Mouse (Mus musculus): Measurements from ENCODE around the gene Aars.
"Not testable (repeated sequence)": the region's sequence is repeated elsewhere in the genome, so short reads cannot be mapped to it uniquely, and the experiment has no call there.

Aars gene

GRCm38 (mm10) chr8:111032916-111033315, at the start of gene Aars:
TSS of gene Aars (plus strand) at chr8:111033144.
- no peak for DNase-seq (ENCODE audit: low read depth, low spot score)

- DNase-seq (ENCODE audit: low read depth, low spot score) = no peak
These were observed 44.9 kb upstream of the Aars start for GRCm38 (mm10) chr8:110987805-110988744.

- no peak for DNase-seq (ENCODE audit: low read depth, low spot score)
These were observed 42.9 kb upstream of the Aars start for GRCm38 (mm10) chr8:110990017-110990416.

DNA sequence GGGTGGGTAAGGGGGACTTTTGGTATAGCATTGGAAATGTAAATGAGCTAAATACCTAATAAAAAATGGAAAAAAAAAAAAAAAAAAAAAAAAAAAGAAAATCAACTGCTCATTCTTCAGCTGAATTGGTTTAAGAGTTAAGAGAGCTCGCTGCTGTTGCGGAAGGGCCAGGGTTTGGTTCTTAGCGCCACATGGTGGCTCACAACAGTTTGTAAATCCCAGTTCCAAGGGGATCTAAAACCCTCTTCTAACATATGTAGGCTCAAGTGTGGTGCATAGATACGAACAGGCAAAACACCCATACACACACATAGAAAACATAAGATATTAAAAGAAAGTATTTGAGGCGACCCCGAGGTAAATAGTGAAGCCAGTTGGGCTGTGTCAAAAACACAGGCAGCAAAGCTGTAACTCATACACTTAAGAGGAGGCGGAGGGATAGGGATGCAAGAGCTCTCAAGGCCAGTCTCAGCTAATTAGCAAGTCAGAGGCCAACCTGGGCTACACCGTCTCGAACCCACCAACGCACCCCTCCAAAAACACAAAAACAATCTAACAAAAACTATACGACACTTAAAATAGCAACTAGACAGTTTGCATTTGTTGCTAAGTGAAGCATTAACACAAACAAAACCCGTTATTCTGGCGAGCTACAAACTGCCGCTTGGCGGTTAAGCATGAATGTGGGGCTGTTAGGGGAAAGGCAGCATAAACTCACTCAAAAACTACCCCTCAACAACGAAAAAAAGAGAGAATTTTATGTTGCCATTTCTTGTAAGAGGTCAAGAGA, 36.1 kb upstream of the Aars start:
- DNase-seq (ENCODE audit: low read depth, low spot score) = no peak

DNA sequence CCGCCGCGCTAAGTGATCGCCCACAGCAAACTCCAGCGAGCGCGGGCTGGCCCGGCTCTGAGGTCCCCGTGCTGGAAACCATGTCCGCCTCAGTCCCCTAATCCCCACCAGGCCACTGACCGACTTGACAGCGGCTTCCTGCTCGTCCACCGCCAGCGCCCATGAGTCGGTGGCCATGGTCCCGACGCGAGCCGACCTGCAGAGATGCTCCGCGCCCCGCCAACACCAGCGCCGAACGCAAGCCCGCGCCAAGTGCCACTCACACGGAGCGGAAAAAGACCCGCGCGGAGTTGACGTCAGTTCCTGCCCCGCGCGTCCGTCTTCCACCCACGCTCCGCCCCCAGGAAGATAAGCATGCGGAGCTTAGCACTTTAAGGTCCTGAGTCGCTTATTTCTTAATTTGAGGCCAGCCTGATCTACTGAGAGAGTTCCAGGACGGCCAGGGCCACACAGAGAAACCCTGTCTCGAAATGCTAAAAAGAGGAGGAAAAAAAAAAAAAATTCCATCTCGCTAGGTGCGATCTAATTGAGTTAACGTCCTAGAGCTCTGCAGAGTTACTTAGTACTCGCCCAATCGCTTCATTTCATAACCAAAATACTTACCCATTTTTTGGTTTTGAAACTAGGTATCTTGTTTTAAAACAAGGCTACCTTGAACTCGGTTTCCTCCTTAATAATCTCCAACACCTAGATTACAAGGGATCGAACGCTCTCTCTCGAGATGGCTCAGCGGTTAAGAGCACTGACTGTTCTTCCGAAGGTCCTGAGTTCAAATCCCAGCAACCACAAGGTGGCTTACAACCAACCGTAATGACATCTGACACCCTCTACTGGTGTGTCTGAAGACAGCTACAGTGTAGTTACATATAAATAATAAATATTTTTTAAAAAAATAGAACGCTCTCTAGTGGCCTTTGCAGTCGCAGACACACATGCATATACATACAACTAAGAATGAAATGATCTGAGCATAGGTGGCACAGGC, 35.1 kb upstream of the Aars start, which contains the start of gene Ddx19a:
TSS of gene Ddx19a (minus strand) at position 254 of the 985 bp plus-strand sequence.
- DNase-seq (ENCODE audit: low read depth, low spot score) = peak; percentile 79

DNA sequence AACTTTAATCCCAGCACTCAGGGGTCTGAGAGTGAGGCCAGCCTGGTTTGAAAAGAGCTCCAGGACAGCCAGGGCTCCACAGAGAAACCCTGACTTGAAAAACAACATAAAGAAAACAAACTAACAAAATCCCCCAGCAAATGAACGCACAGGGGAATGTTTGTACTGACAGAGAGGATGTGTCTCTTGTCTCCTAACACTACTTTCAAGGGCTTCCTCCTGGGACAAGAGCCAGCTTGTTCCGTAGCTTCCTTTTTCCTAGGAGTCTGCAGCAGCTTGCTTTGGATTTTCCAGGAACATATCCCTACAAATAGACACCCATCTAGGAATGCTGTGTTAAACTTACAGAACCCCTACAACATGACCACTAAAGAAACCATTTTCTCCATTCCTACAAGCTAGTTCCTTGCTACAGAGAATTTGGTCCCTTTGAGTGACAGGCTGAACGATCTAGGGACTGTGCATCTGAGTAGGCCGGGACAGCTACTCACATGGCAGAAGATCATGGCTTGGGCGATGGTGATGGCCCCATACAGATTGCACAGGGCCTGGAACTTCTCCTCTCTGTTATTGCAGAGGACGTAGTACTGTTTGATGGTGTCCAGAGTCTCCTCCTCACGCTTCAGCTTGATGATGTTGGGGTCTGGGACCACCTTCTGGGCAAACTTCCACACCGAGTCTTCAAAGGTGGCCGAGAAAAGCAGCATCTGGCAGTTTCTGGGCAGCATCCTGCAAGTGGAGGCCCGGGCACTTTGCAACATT, 22.5 kb upstream of the Aars start:
- DNase-seq (ENCODE audit: low read depth, low spot score) = not testable (repeated sequence)

GRCm38 (mm10) chr8:111026609-111027008, 6.3 kb upstream of the Aars start:
- not testable (repeated sequence) for DNase-seq (ENCODE audit: low read depth, low spot score)

GRCm38 (mm10) chr8:111027391-111027937, 5.5 kb upstream of the Aars start:
- peak; percentile 70 for DNase-seq (ENCODE audit: low read depth, low spot score)

DNA sequence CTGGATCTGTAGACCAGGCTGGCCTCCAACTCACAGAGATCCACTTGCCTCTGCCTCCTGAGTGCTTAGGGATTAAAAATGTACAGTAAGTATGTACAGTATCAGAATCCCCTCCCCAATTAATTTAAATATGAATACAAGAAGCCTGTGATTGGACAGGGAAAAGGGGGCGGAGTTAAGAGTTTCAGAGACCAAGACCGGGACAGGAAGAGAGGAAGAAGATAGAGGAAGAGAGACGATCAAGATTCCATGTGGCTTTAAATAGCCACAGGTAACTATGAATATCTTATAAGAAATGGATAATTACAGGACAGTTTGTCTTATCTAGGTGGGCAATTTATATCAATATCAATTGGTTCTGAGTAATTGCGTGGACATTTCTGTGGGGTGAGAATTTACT, 3.4 kb upstream of the Aars start:
- DNase-seq (ENCODE audit: low read depth, low spot score) = no peak

DNA sequence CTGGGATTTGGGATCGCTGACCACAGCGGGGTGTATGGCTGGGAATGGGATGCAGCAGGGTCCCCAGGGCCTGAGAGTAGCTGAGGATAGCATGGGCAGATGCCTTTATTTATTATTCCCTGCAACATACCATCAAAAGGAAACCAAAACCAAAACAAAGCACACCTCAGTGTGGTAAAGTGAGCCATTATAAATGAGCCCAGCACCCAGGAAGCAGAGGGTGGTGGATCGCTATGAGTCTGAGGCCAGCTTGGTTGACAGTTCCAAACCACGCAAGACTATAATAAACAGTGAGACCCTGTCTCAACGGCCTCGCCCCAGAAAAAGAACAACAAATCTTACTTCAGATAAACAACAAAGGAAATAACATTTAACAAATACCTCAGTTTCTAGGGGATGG, 2.9 kb upstream of the Aars start:
- DNase-seq (ENCODE audit: low read depth, low spot score) = no peak

DNA sequence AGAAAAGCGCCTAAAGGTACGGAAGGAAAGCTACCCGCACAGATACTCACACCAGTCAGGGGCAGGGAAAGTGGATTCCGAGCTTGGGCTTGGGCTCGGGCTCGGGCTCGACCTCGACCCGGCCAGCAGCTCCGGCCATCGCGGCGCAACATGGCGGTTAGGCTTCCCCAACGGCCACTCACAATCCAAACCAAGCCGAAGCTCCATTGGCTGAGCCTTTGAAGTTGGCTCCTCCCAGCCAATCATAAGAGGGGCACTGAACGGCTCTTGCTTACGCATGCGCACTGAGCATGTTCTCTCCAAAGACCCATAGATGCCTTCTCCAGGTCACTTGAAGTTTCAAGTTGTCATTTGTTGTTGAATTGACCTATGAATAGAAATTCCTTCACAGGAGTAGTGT, 1.4 kb upstream of the Aars start, which contains the start of gene Ddx19b:
TSS of gene Ddx19b (minus strand) at position 180 of the 400 bp plus-strand sequence.
- DNase-seq (ENCODE audit: low read depth, low spot score) = no peak

- DNase-seq (ENCODE audit: low read depth, low spot score) = peak; percentile 100
These were observed 705 bp downstream of the Aars start for GRCm38 (mm10) chr8:111033482-111034215.

GRCm38 (mm10) chr8:111034276-111034675, 1.3 kb downstream of the Aars start:
- peak; percentile 30 for DNase-seq (ENCODE audit: low read depth, low spot score)

DNA sequence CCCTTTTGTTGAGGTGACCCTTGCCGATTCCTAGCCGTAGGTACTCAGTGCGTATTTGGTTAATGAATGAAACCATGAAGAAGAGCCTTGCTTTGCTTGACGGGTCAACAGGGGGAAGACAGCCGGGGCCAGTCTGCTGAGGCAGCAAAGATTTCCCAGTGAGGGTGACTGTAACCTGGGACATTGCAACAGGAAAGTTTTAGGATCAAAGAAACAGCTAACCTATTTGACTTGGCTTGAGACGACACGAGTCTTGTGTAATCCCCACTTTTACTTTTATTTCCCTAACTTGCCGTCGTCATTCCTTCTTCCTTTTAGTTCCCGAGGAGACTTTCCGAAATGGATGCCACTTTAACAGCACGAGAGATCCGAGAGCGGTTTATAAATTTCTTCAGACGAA, 3.6 kb downstream of the Aars start:
- DNase-seq (ENCODE audit: low read depth, low spot score) = no peak

- no peak for DNase-seq (ENCODE audit: low read depth, low spot score)
These were observed 9.6 kb downstream of the Aars start for GRCm38 (mm10) chr8:111042546-111042945.

- no peak for DNase-seq (ENCODE audit: low read depth, low spot score)
These were observed 11.2 kb downstream of the Aars start for GRCm38 (mm10) chr8:111044003-111044734.

DNA sequence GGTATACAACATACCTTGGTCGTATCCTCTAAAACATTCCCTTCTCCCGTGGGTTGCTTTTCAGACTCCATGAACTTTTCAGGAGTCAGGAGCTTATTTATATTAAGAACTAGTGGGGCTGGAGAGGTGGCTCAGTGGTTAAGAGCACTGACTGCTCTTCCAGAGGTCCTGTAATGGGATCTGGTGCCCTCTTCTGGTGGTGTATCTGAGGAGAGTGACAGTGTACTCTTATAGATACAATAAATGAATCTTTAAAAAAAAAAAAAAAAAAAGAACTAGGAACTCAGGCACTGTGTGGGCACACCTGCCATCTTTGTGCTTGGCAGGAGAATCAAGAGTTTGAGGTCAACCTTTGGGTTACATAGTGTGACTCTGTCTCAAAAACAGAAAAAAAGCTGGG, 15.8 kb downstream of the Aars start:
- DNase-seq (ENCODE audit: low read depth, low spot score) = no peak

DNA sequence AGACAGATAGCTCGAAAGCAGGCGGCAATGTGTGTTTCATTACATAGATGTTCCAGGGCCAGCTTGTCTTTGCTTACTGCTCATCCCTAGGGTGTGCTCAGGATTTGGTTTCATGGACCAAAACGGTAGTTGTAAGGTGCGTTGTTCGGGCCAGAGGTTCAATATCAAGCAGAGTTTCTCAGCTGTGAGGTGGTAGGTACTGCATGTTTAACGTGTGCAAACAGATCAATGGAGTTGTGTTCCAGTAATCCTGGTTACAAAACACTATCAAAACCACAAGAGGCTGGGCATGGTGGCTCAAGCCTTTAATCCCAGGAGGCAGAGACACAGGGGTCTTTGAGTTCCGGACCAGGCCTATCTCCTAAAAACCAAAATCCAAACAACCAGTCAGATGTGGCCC, 16.2 kb downstream of the Aars start:
- no peak for DNase-seq (ENCODE audit: low read depth, low spot score)
